Mouse (Mus musculus): ENCODE results near the gene Dach1. TPM values are rescaled to one million over a fixed set of nuclear protein-coding genes. Genes with fewer than 3 reads are reported as not detected.

The Dach1 gene
- total RNA-seq, 4 experiments from 2014 or later = 1.2 to 3.2 (median 2.2) TPM

DNA sequence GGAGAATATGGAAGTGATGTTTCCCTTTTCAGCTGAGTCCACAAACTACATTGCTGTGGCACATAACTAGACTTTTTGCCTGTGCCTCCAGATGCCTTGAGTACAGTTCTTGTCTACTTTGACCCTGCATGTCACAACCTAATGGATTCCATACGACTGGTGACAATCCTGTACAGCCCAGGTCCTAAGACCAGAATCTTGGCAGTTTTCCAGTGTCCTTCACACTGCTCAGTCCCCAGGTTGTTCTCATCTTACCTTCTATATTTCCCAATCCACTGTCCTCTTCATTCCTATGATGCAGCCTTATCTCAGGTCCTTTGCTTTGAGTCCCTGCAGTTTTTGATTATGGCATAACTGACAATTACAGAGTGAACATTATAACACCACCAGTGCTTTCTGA lies 131.0 kb downstream of the Dach1 start:
- no peak for DNase-seq (ENCODE audit: low spot score in 2 of 2)

DNA sequence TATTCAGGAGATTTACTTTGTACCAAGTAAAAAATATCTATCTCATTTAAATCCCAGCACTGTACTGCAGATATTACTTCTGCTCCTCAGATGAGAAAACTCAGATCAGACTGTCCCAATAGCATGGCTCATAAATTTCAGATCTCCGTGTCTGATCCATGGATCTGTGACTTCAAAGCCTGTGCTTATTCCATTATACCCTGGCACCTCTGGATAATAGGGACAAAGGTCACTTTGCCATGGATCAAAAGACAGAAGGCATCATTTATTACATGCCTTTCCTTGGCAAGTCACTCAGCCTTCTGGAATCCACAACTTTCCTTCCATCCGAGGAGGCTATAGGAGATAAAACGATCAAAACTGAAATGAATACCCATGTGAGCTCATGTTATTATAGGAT lies 132.4 kb downstream of the Dach1 start:
- DNase-seq (ENCODE audit: low spot score in 2 of 2) = no peak

DNA sequence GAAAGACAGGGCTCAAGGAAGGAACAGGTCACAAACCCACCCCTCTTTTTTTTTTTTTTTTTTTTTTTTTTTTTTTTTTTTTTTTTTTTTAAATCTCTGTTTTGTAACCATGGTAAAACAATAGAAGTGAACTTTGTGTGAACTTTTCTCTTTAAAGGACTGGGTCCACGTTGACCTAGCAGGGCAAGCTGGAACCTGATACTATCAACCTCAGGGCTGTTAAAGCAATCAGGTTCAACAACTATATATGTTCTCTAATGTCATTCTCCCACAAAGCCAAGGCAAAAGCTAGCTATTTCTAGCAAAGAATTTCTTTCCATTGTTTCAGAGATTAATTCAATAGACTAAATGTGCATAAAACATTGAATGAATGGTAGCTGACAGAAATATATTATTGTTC lies 134.3 kb downstream of the Dach1 start:
- DNase-seq (ENCODE audit: low spot score in 2 of 2) = no peak

DNA sequence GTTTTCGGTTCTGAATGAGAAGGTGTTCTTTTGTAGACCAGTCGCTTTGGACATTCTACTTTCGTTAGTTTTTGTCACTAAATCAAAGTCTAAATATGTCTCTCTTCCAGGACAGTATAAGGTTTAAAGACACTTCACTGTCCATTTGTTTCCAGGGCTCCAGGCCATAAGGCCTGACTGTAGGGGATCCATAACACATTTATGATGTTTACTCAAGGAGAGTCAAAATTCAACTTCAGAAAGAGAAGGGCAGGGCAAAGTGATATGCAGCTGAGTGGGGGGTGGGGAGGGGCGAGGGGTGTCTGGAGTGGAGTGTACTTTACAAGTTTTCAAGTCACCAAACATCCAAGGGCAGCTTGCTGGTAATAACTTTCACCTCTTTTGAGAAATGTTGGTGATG lies 146.0 kb downstream of the Dach1 start:
- no peak for DNase-seq (ENCODE audit: low spot score in 2 of 2)

DNA sequence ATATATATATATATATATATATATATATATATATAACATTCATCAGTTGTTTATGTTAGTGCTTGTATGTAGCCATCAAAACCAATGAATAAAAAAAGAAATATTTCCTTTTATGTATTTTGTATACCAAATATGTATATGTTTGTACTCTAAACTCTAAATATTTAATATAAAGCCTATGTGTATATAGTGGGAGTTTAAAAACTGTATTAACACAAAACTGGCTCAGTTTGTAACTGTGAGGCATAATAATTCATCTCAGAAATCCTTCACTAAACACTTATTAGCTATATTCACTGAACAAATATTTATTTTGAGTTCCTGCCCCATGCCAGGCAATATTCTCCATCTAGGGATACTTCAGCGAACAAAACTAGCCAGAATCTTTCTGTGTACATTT lies 155.5 kb downstream of the Dach1 start:
- DNase-seq (ENCODE audit: low spot score in 2 of 2) = no peak

DNA sequence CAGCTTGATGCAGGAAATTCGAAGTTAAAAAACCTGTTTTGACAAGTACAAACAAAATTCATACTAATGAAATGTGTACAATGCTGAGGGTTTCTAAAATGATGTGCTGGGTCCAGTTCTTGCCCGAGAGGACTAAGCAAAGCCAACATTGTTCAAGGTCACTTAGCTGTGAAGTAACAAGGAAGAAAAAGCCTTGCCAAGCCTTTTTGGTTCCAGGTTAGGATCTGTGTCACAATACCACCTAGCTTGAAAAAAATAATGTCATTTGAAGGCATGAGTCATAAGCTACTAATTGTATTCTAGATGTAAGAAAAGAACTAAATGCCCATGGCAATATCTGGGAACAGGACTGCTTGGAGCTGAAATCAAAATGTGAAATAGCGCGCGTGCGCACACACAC lies 161.1 kb downstream of the Dach1 start:
- no peak for DNase-seq (ENCODE audit: low spot score in 2 of 2)

DNA sequence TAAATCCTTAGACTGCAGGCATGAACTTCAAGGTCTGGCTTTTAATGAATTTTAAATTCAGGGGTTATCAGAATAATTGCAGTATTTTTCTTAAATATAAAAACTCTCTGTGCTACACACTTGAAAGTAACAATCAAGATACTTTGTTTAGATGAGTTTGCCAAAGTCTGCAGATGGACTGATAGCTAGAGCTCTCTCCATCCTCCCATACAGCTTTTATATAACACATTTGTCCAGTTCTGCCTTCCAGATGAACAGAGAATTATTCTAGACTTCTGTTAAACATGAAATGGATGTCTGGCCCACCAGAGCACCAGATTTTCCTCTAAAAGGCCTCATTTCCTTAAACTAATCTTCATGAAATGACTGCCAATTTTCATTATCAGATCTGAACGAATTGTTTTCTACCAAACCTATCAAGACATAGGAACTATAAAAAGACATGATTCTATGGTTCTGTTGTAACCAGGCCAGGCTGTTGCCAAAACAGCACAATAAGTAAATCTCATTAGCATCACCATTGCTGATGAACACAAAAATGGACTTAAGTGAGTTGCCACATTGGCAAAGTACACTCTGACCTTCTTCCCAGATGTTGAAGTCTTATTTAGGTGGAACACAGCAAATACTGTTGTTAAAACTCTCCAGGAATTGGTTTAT lies 167.4 kb downstream of the Dach1 start:
- no peak for DNase-seq (ENCODE audit: low spot score in 2 of 2)

DNA sequence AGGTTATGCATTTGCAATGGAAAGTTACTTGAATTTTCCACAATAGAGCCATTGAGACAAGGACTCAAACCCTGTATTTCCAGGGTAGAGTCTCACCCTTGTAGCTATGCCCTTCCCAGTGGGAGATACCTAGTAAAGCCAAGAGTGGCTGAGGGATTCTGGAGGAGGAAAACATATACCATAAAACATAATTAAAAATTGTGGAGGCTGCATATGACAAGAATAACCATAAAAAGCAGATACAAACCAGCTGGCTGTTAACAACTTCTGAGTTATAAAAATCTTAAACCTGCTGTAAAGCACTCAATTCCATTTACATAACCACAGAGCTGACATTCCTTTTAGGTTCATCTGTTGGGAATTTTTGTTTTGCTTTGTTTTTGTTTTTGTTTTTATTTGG lies 171.0 kb downstream of the Dach1 start:
- DNase-seq (ENCODE audit: low spot score in 2 of 2) = no peak

DNA sequence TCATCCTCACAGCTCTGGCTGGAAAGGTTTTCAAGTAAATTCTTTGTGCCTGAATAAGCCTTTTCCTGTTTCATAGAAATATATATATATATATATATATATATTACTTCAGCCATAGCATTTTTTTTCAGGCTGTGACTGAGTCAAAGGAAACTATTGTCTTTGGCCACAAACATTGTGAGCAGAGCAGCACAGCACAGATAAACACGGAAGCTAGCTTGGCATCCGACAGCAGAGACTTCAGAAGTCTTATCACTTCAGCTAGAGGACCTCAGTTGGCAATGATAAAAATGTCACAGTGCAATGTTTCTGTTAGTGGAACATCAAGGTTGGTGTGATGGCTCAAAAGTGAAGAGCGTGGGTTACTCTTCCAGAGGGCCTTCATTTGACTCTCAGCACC lies 186.3 kb downstream of the Dach1 start:
- no peak for DNase-seq (ENCODE audit: low spot score in 2 of 2)

DNA sequence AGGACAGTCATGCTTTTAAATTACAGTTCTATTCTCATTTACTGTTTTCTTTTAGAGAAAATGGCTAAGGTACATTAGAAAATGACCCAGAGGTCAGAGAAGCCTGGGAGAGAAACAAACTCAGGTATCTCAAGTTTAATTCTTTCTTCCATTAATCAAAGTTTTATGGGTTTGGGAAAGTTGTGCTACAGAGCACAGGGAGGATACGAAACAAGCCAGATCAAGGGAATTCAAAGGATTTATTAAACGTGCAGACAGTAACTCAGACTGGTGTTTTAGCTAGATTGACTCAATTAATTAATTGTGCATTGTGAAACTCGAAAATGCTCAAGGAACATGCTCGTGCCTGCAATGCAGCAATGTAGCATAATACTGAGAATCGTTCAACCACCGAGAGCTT lies 186.9 kb downstream of the Dach1 start:
- DNase-seq (ENCODE audit: low spot score in 2 of 2) = no peak

DNA sequence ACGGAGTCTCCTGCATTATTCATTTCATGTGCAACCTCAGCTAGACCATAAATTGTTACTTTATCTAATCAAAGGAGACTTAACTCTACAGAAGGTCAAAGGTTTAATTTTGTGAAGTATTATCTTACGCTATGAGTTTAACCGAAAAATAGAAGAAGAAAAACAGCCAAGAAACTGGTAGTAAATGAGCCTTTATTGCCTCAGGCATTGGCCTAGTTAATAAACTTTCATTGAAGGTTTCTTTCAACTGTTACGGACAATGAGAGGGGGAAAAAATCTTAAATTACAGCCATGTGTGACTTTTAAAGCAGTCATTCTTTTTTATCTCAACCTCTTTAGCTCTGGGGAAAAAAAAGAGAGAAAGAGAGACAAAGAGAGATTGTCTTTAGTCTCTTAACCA lies 188.7 kb downstream of the Dach1 start:
- DNase-seq (ENCODE audit: low spot score in 2 of 2) = no peak

DNA sequence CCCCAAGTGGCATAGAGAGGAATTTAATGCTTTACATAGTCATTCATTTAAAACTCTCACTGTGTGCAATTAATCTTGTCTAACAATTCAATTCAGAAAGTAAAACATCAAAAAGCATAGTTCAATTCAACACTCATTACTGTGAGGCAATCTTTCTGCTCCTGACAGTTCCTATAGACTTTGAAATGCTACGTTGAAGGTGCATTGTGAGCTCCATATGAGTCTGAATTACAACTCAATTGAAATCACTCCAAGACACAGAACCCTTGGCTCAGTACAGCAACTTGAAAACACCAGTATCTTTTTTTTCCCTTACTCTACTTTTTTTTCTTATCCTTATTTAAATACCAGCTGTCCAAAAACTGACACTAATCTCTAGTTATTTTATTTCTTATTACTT lies 193.5 kb downstream of the Dach1 start:
- DNase-seq (ENCODE audit: low spot score in 2 of 2) = no peak

DNA sequence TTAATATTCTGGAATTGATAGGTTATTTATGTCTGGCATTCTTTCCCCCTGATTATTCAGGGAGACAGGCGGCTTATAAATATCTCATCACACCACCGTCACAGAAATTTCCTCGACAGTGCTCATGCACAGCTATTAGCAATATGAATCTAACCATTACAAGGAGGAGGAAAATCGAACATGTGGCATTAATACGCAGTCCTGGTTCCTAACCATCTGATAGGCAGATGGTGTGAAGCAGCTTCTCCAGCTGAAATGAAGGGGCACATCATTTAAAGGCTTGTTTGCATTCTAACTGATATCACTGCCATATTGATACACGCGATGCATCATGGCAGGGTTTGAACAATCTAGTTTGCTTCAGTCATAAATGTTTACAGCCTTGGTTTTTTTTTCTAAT lies 194.1 kb downstream of the Dach1 start:
- DNase-seq (ENCODE audit: low spot score in 2 of 2) = no peak

DNA sequence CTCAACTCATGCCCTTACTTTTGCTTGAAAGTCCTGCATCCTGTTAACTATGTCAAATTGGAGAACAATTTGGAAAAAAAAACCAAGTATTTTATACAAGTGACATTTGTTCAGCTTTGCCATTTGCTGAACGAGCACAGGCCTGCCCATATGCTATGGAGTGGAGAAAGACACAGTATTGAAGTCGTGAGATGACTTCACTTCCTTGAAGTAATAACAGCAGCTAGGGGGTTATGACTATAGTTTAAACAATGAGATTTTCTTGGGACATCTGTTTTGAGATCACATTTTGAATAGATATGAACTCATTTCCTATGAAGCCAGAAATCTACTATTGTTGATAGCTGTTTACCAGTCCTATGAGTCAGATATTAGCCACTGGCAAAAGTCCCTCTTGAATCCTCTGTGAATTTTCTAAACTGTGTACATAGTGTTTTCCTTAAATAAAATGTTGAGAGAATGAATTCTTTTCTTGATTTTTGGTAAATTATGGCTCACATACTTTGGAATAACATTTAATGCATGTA lies 205.0 kb downstream of the Dach1 start:
- DNase-seq (ENCODE audit: low spot score in 2 of 2) = no peak

DNA sequence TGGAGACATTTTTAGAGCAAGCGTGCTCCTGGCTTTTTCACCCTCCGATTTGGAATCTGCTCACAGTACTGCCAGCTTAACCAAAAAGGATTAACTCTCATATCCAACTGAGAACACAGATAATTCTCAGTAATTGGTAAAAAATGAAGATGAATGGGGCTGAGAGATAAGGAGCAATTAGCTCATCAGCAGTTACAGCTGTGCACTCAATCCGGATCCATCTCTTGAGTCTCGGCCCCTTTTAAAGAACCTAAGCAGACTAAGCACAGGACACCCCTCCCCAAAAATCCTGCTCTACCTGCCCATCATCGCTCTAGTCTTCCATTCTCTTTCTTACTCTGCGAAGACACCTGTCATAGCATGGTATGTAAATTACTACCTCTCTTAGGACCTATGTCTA lies 205.9 kb downstream of the Dach1 start:
- DNase-seq (ENCODE audit: low spot score in 2 of 2) = no peak

DNA sequence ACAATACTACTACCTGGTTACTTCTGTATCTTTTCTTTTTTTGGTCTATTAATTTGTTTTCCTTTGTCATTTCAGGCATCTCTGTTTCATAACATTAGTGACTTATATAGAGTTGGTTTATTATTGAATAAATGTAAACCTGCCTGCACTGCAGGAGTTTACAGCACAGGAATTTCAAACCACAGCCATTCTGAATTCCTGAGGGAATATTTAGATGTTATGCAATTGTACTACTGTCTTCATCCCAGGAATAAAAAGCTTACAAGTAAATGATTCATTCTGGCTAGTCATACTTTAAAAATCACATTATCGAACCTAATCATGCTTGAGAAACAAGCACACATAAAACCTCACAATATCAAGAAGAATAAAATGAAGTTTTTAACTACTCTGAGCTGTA lies 213.2 kb downstream of the Dach1 start:
- DNase-seq (ENCODE audit: low spot score in 2 of 2) = no peak

DNA sequence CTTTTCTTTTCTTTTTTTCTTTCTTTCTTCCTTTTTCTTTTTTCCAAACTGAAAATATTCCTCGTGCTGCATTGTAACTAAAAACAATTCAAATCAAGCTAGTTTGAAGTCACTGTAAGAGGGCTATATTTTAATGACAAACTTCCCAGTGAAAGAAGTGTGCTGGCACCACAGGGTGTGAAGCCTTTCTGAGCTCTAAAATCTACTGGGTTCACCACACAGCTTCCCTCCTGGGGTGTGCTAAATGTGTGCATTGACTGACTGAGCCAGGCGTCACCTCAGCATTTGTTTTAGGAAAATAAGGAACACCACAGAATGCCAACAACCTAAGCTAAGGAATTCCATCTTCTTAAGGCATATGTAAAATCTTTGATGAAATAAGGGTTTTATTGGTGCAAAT lies 224.1 kb downstream of the Dach1 start:
- no peak for DNase-seq (ENCODE audit: low spot score in 2 of 2)

DNA sequence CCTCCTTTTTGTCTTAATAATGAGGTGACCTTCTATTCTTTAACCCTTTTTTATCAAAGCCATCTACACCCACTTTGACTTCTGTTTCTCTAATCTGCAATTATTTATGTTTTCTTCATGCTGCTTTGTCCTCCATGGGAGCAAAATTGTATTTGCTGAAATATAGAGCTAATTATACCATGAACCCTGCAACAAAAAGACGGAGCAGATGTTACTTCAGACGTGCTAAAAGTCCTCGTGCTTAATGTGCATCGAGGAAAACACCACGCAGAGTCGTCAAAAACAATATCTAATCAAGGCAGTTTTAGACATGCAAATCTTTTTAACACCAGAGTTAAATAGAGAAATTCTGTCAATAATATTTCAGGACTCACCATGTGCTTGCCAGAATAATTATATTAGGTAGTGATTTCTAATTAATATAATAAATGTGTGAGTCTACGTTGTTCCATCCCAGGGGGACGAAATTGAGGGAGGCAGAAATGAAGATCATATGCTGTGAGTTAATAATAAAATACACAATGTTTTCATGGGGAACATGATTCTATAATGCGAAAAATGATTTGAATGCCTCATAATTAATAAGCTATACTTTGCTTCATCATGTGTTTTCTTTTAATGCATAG lies 224.8 kb downstream of the Dach1 start:
- no peak for DNase-seq (ENCODE audit: low spot score in 2 of 2)

DNA sequence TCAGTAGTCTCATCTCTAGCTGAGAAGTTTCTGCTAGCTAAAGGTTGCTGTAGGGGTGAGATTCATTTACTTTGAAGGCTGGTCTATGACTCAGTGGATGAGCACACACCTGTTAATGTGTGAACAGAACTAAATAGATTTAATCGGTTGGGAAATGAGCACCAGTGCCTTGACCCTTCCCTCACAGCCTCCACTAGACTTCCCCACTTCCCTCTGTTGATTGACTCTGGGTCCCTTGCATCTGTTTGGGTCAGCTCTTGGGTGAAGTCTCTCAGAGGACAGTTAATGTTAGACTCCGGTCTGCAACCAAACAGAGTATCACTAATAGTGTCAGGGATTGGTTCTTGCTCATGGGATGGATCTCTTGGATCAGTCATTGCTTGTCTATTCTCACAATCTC lies 227.2 kb downstream of the Dach1 start:
- DNase-seq (ENCODE audit: low spot score in 2 of 2) = no peak

DNA sequence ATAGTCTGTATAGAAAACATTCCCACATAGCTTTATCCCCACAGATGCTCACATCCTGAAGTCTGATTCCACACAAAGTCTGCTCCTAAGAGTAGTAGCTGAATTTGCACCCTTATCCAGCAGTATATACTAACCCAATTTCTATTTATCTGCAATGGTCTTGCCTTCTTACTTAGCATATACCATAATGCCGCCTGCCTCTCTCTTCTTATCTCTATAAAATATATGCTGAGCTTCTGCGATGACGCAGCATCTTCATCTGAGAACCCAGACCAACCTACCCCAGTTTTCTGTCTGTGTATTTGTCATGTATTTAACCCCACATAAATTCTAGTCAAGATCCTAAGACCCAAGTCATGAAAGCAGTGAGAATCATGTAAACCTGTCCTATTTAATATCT lies 272.9 kb downstream of the Dach1 start:
- DNase-seq (ENCODE audit: low spot score in 2 of 2) = no peak

DNA sequence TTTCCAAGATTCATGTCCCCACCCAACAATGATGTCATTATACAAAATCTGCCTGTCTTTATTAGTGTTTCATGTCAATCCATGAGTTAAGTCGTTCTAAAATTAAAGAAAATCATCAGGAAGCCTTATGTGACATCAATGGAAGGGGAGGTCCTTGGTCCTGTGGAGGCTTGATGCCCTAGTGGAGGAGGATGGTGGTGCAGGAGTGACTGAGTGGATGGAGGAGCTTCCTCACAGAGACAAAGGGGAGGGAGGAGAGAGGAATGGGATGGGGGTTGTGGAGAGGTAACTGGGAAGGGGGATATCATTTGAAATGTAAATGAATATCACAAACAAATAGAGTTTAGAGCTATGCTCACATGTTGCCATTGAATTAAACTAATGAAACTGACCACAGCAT lies 287.6 kb downstream of the Dach1 start:
- DNase-seq (ENCODE audit: low spot score in 2 of 2) = no peak

DNA sequence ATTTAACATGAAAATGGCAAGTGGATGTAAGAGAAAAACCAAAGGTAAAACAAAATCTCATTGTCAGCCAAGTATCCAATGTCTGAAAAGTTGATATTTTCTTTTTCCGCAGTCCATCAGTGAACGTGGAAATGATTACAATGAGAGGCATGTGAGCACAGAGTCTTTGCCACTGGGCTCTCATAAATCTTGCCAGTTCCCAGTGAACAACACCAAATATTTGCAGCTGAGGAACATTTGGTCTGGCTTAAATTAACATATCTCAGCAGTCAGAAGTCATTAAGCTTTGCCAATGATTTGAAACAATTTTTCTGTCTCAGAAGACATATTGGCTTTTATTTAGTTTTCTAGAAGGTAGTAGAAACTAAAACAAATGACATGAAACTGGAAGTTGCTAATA lies 298.6 kb downstream of the Dach1 start:
- no peak for DNase-seq (ENCODE audit: low spot score in 2 of 2)

DNA sequence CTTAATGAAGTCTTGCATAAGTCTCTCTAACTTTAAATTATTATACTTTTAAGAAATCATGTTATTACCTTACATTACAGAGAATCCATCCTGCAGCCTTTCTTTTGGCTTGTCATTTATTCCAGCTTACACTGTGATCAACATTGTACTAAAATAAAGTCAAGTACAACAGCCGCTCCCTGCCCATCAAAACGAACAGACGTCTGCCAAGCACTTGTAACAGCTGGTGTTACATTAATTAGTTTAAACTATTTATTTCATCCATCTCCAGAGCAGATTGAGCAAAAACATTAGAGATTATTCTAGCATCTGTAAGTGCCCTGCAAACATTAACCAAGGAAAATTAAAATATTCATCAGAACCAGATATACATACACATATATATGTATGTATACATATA lies 311.2 kb downstream of the Dach1 start:
- DNase-seq (ENCODE audit: low spot score in 2 of 2) = no peak

DNA sequence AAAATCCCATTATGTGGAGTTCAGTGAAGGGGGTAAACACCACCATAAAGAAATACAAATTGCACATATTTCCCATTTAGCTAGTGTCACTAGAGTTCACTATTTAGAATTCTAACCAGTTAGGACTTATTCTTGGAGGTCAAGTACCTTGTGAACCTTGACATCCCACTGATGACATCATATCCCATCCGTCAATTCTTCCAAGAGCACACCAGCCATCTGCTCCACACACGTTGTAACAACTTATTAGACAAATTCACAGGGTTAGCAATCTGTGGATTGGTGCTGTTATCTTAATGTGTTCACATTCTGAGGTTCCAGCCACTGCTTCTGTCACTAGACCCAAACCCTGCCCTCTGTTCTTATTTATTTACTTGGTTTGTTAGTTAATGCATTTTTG lies 312.3 kb downstream of the Dach1 start:
- DNase-seq (ENCODE audit: low spot score in 2 of 2) = no peak
